Mouse (Mus musculus) 3T3-L1 (cell line): ENCODE measurements around the gene Adgrf3.
"Not testable (repeated sequence)": the region's sequence is repeated elsewhere in the genome, so short reads cannot be mapped to it uniquely, and the experiment has no call there.

Experiments
- DNase-seq: peaks from one replicate; pipeline ENCODE4 v3.0.0-alpha.2; 2015; ENCODE audit warnings: low read depth, low spot score

Adgrf3 gene

DNA sequence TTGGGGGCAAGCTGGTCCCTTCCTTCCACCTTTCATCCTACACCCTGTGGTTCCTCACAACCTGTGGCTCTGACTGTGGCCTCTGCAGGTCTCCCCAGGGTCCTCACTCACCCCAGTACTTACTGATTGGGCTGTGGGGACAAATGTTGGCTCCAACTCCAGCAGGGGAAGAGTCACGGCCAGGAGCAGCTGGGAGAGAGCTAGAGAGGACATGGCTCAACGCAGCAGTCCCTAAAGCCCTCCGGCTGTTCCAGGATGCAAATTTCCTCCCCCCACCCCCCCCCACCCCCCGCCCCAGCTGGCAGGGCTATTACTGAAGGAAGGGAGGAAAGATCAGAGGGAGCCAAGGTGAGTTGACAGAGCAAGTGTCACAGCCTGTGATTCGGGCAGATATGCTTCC is at the start of gene Adgrf3:
Gene Adgrf3 (minus strand): TSS at position 230 of the 400 bp plus-strand sequence.
- DNase-seq = no peak

DNA sequence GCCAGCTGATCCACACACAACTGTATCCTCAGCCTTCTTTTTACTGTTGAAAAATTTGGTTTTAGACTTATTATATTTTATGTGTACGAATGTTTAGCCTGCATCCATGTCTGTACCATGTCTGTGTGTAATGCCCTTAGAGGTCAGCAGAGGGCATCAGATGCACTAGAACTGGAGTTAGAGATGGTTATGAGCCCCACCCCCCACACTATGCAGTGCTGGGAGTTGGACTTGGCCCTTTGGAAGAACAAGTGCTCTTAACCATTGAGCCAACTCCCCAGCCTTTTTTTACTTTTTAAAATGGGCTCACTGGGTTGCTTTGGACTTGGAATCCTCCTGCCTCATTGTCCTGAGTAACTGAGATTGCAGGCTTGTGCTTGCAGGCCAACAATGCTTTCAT is 42.1 kb upstream of the Adgrf3 start:
- DNase-seq = peak; percentile 47

DNA sequence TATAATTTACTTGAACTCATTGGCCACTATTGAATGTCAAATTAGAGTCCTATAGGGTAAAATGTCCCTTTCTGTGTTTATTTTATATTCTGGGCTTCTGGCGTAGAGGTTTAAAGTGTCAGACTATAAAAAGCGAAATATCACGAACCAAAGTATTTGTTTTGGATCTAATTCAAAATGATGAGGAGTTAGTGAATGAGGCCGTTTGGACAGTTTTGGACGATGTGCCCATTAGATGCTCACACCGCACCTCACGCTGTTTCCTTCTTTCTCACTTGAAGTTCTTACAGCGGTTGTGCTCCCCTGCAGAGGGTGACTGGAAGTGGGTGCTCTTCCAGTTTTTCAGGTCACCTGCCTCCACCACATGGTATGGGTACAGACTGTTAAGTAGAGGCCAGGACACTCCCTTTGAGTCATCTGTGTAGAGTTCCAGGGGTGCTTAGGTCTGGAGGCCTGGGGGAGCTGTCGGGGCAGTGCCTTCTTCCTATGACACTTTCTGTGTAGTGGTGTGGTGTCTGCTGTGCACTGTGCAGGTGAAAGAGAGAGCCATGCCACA is 40.4 kb upstream of the Adgrf3 start:
- DNase-seq = no peak

DNA sequence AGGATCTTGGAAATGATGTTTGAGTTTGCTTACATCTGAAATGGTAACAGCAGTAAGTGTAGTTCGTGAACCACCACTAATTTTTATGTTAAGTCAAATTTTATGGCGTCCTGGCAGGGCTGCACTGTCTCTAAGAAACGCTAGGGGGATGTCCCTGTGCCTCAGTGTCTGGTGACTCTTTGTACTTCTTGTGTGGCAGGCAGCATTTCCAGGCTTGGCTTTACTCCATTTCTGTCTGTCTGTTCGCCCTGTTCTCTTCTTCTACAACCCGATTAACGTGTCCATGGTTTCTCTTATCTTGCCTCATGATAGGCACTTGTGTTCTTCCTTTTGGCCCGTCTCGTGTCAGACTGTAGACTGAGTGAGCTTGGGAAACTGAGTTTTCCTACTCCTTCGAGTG is 38.2 kb upstream of the Adgrf3 start:
- DNase-seq = no peak

DNA sequence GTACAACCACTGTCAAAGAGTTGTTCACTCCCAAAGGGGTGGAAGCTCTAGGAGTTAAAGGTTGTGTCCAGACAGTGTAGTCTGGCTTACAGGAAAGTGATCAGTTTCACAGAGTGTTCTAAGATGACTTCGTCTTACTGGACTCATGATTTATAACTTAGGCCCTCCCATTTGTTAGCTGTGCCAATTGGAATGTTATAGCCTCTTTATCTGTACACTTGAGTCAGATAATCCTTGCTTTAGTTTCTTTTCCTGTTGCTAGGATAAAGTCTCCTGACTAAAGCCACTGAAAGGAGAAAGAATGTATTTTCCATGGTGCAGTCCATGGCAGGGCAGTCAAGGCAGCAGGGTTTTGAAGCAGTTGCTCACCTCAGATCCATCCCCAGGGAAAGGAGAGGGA is 36.9 kb upstream of the Adgrf3 start:
- DNase-seq = peak; percentile 83

DNA sequence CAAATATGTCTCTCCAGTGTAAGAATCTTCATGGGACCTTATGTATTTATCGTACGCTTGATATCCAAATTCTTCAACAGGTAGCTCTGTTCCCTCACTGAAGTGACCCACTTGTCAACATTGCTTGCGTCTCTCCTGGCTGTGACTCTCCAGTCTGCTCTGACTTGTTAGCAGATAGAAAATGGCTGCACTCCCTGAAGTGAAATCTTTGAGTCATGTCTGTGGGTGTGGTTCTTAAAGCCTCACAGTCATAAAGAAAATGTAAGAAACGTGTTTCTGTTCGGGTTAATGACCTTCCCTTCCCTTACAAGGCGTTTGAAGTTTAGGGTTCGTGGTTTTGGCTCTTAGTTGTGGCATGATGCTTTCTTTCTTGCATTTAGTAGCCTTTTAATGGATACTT is 35.0 kb upstream of the Adgrf3 start:
- peak; percentile 54 for DNase-seq

DNA sequence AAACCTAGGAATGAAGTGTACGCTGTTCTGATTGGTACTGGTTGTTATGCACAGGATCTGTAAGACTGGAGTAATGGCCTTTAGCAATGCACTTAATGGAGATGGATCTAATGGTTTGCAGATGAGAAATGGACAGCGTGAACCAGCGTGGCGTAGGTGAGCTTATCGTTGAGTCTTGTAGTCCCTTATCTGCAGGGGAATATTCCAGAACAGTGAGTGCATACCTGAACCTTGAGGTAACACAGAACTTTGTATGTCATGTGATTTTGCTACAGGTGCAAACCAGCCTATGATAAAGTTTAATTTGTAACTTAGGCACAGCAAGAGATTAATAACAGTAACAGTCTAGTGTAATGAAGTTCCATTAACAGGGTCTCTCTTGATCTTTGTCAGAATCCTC is 33.0 kb upstream of the Adgrf3 start:
- DNase-seq = no peak

GRCm38 (mm10) chr5:30235641-30236126 is 30.2 kb upstream of the Adgrf3 start:
- no peak for DNase-seq

DNA sequence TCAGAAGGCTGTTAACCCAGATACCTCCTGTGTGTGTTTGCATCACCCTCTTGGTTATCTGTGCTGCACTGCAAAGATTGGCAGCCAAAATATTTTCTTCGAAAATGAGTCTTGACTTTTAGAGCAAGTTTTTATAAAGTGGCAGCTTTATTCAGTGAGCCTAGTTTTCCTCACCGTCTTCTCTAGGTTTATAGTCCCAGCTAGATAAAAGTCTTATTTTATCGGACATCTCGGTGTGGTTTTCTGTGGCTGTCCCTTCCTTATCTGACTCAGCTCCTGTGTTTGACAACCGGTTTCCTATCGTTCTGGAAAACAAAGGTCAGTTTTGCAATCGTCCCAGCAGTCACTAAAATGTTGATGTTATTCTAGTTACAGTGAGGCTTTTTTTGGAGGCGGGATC is 28.5 kb upstream of the Adgrf3 start:
- DNase-seq = no peak

GRCm38 (mm10) chr5:30233042-30233441 is 27.5 kb upstream of the Adgrf3 start:
- peak; percentile 47 for DNase-seq

DNA sequence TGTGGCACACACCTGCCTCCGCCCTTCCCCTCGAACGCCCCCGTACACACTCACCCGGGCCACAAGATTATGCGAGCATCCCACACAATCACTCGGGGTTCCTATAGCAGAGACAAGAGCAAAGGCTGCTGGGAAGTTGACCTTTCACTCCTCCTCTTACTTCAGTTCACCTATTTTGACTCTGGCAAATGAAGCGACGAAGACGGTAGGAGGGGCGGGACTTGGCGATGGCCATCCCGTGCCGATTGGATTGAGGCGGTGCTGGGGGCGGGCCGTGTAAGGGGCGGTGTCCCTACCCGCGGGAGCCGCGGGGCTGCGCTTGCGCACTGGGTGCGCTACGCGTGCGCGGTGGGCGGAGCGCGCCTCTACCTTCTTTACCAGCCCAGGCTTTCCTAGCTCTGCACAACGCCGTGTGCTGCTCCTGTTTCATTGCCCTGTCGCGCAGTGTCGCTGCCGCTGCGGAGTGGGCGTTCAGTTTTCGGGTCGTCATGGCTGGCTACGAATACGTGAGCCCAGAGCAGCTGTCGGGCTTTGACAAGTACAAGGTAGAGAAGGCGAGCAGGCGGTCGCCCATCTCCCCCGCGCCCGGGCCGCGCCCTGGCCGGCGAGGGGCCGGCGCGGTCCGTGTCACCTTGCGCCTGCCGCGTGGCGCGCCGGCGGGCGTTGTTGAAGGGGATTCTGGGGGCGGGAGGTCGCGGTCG is 26.9 kb upstream of the Adgrf3 start, which contains the start of gene Selenoi:
Gene Selenoi (plus strand): TSS at position 311 of the 701 bp plus-strand sequence.
- DNase-seq = peak; percentile 98

- no peak for DNase-seq
Measured at GRCm38 (mm10) chr5:30231891-30232270, 26.4 kb upstream of the Adgrf3 start.

DNA sequence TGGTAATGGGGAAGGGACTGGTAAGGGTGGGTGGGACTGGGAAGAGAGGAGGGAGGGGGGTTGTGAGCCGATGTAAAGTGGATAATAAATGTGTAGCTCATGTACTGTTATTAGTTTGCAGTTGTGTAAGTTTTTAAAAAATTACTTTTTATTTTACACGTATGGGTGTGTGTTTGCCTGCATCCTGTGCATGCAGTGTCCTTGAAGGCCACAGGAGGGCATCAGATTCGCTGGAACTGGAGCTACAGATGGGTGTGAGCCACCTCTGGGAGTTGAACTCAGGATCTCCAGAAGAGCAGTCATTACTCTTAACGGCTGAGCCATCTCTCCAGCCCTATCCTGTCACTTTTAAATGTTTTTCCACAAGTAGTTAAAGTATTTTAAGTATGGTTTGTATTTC is 25.4 kb upstream of the Adgrf3 start:
- peak; percentile 62 for DNase-seq

DNA sequence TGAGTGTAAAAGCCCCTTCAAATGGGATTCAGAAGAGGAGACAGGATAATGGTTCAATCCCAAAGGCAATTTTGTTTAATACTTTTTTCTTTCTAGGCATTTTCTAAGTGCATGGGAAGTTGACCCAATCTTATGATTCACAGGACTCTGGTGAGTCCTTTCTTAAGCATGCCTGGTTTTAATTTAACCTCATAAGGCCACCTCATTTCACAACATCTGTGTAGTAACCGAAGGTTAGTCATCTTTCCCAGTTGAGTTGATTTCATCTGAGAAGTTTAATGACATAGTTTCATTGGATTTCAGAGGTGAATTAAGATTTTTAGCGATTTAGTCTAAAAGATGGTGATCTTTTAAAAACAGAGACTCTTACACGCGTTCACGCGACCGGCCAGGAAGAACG is 17.2 kb upstream of the Adgrf3 start:
- peak; percentile 67 for DNase-seq

- DNase-seq = no peak
Measured at GRCm38 (mm10) chr5:30220666-30221065, 15.1 kb upstream of the Adgrf3 start.

DNA sequence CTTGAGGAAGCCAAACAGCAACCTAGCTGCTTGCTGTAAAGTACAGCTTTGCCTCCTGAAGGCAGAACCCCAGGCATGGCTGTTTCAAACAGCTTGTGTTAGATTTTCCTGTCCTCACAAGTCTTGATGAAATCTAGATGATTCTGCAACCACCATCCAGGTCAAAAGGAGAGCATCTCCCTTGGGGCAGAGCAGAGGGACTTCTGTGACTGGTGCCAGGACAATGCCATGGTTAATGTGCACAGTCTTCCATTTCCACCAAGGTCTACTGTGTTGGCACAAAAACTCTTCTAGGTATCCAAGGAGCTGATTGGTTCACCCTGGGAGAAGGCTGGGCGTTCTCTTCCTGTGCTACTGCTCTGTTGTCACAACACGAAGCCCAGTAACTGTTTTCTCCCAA is 14.2 kb upstream of the Adgrf3 start:
- DNase-seq = no peak

DNA sequence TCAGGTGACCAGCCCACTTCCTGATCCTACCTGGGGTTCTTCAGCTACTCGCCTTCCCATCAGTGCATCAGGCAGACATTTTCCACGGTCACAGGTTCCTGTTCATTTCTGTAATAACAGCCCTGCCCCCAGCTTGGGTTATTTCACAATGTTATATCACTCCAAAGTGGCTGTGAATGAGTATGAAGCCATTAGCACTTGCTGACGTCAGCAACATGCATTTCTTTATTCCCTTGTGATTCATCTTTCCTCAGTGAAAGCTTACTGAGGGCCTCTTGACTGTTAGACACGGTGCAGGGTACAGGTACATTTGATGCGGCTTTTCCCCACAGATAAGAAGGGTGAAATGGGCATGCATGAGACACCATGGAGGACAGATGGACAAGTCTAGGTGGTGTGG is 10.4 kb upstream of the Adgrf3 start:
- DNase-seq = peak; percentile 21

DNA sequence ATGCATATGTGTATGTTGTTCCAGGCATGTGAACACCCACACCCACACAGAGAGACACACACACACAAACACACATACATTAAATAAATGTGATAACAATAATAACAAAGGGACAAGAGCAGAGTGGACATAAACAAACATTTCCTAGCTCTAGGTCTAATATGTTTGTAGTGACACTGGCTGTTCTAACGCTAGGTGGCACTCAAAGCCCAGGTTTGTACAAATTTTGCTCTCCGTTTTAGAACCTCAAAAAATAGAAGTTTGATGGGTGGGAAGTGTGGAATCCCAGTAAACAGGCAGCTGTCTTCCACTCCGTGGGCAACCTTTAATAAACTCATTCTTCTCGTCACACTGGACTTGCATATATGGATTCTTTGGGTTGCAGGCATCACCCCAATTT is 9.4 kb upstream of the Adgrf3 start:
- peak; percentile 79 for DNase-seq

DNA sequence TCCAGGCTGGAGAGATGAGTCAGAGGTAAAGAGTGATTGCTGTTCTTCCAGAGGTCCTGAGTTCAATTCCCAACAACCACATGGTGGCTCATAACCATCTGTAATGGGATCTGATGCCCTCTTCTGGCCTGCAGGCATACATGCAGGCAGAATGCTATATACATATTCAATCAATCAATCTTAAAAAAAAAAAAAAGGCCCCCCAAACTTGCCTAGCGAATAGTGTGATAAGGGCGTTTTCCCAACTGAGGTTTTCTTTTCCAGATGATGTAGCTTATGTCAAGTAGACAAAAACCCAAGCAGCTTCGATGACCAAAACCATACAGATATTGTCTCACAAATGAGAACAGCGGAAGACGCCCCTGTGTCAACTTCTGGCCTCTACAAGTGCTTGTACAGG is 5.2 kb upstream of the Adgrf3 start:
- not testable (repeated sequence) for DNase-seq

- DNase-seq = peak; percentile 66
Measured at GRCm38 (mm10) chr5:30207276-30207675, 1.8 kb upstream of the Adgrf3 start.

DNA sequence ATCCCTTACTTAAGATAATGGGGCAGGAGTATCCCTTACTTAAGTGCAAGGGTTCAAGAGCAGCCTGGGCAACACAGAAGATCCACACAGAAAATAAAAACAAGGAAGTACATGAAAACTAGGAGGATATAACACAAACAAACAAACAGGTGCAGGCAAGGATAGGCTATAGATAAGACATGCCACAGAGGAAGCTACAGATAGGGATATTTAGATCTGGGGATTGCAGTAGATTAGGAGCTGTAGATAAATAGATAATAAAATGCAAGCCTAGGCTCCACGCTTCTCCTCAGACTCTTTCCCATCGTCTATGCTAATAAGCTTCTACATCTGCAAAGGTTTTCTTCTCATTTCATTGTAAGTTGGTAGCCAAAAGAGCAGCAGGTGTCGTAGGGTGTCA is 488 bp downstream of the Adgrf3 start:
- no peak for DNase-seq

DNA sequence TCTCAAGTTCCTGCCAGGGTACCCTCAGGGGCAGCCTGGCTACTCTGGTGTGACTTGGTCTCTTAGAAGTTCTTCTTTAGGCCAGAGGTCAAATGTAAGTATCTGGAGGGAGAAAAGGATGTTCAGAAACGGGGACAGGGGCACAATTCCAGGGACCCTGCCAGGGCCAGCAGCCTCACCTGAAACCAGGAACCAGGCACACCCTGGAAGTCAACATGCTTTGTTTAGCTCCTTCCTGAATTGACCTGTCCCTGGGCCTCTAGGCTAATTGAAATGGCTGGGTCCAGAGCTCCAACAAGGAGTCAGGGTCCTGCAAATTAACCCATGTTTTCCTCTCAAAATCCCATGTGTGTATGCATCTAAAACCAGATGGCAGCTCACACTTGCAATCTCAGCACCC is 1.1 kb downstream of the Adgrf3 start:
- no peak for DNase-seq

GRCm38 (mm10) chr5:30203216-30203885 is 2.2 kb downstream of the Adgrf3 start:
- no peak for DNase-seq
